Mouse (Mus musculus) skeletal muscle tissue, adult 2 months (tissue): ENCODE measurements at regions not wholly inside any gene's neighbourhood (a gene's known extent, or its start where the extent isn't known, plus 50 kb on each side); places are given as distances from the start of the nearest gene placed in this dataset.

Experiments
- DNase-seq: peaks from one replicate; pipeline ENCODE4 v3.0.0-alpha.2; 2012; ENCODE audit warnings: low read depth, low spot score

DNA sequence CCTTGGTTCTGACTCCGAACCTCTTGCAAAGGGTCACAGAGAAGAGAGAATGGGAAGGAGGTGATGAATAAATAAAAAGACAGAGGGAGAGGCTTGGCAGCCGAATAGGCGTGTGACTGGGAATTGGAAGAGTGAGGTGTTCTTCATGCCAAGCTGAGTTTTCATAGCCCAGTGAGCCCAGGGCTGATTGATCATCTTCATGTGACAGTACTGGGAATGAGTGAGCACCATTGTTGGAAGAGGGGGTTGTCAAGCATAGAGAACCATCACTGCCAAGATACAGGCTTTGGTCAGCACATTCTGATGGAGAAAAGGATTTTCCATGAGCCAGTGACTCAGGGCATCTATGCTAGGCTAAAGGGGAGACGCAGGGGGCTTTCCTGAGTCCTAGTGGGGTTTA, 163.0 kb downstream of the Slc30a10 start:
- DNase-seq: peak; percentile 36

DNA sequence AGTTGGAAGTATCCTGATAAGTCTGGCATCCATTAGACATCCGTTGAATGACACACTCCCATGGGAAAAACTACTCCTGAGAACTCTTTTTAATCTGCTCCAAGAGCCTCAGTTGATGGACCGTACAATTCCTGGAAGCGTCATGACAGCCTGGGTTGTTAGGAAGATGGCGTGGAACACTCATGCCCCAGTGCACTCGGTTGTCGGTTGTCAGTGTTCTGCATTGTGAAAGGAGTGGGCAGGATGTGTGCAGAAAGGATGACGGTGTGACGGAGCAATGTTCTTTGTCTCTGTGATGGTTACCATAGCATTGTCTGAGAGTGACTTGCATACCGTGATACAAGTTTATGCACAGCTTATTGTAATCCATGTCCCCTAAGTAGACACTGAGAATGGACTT, 164.4 kb downstream of the Slc30a10 start:
- DNase-seq: no peak

DNA sequence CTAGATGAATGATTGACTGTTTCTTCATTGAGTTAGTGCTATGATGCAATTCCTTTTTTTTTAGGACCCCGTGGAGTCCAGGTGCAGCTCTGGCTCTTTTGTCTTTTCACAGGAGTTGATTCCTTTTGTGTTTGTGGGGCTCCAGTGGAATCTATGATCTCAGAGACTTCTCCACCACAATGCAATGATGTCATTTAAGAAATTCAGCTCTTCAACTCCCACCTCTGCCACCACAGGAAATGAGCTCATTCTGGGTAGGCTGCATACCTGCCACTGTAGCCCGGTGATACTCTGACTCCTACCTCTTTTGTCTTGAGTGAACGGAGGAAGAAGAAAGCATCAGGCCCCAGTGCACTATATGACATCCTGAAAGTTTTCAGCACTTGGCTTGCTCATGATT, 173.8 kb downstream of the Slc30a10 start:
- DNase-seq: no peak

DNA sequence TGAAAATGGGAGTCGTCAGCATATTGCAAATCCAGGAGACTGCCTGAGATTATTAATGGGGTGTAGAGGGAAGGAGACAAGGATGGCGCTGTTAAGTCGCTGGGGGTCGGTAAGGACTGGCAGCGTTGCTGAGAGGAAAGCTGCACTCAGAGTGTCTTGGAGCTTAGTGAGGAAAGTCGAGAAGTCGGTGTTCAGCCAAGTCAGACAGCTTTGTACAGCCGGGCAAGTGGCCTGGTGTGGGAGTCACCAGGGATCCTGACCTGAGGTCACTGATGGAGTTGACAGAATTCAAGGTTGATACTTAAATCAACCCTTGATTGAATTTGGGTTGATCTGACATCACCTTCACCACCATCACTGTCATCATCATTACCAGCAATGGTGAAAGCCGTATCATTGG, 175.3 kb downstream of the Slc30a10 start:
- DNase-seq: peak; percentile 26

DNA sequence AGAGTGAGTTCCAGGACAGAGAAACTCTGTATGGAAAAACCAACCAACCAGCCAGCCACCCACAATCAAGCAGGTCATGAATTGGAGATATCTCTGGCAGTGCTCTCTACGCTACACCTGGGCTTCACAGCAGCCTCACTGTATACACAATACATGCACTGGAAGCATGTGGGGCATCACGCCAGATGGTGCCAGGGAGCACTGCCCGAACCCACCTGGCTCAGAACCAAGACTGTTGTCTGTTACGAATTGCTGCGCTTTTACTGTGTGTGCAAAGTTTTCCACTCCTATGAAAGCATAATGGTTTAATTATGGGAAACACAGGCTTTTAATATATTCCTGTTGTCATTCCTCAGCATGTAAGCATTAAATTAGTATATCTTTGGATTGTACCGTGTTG, 184.0 kb downstream of the Slc30a10 start:
- no peak for DNase-seq

DNA sequence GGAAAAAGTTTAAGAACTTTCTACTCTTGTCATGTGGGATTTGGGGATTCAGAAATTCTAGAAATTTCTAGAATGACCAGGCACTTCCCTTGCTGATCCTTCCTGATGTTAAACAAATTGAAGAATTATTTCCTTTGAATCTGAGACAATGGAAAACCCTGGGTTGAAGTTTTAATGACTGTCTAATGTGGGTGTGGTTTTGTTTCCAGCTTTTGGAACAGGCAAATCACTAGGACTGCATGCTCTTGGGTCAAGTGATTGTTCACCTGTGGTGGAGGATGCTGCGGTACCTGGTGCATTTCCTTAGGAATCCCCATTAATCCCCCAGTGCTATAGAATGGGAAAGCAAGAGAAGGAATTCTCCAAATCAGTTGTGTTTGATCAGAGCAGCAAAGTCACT, 184.8 kb downstream of the Slc30a10 start:
- DNase-seq: no peak

DNA sequence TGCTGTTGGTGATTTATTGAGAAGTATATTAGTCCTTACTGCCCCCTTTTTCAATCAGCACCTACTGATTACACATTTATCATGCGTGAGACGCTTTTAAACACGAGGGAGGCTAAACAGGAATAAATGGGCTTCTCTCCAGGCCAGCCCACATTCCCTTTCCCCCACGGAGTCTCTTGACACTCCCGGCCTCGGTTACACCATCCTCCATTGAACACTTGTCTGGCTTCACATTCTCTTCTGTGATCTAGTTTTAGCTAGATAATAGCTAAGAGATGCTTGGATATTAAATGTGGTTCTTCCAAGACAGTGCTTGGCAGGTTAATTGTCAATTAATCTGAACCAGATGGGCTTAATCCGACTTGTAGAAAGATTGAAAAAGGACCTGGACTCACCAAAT, 189.4 kb downstream of the Slc30a10 start:
- DNase-seq: peak; percentile 63

DNA sequence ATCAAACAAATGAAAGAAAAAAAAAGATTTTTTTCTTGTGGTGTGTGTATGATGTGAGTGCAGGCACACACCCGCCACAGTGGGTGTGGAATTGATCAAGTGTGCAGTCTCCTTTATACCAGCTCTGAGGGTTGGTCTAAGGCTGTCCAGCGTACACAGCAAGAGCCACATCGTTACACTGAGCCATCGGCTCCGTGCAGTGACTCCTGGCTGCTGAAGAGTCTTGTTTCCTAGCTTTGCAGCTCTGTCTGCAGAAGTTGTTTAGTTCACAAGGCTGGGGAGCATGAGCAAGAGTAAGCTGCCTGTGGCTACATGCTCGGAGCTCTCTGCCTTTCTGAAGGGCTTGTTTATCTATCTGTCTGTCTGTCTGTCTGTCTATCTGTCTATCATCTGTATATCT, 193.5 kb downstream of the Slc30a10 start:
- DNase-seq: no peak

DNA sequence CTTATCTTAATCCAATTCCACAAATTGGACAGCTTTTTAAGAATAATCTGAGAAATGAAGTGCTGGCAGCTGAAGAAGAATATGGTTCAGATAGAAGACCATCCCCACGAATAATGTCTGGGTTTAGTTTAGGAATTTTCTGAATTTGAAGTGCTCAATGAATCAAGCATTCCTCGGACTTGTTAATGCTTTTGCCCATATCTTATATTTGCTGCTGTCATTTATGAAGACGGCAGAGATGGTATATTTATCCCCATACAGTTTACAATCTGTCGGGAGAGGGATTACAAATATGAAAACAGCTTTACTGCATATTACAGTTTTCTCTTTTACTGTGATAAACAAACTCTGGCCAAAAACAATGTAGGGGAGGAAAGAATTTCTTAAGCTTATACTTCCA, 194.3 kb downstream of the Slc30a10 start:
- no peak for DNase-seq

DNA sequence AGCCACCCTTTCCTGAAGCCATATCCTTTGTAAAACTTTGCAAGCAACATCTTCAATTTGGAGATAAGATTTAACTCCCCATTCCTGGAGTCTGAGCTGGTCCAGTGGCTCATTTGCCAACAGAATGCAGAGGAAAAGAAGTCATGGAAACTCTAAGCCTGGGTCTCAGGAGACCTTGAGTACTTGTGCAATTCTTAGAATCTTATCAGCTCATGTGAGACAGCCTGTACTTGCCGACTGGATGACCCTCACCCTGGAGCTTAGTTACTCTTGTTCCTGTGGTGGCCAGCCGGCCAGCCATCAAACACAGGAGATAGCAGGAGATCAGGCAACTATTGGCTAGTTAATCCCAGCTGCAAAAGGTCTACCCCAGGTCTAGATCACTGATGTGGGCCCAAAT, 196.3 kb downstream of the Slc30a10 start:
- DNase-seq: peak; percentile 36

DNA sequence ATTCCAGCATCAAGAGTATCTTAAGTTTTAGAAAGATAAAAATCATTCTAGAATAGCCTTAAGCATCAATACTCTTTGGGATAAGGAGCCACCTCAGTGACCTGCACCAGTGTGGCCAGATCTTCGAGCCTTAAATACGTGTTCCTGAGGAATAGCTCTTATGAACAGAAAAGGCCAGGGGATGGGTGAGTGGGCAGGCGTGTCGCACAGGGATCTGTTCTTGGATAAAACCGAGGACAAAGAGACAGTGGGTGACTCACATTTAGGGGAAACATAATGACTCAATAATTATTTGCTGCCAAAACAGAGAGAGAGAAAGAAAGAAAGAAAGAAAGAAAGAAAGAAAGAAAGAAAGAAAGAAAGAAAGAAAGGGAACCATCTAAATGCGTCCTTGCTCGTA, 200.4 kb downstream of the Slc30a10 start:
- DNase-seq: no peak

DNA sequence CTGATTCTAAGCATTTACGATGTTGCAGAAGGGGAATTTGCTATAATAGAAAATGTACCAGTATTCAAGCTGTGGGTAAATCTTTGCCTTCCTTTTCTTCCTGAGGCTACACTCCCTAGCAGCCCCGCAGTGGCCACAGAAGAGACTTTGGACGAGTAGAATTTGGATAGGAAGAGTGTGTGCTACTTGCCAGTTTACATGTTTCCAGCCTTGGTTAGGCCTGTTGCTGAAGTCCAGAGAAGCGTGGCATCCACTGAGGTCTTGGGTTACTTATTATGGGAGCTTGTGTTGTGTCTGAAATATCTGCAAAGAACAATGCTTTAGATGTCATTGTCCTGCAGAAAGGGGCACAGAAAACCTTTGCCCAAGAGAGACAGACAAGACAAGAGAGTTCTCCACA, 200.8 kb downstream of the Slc30a10 start:
- DNase-seq: no peak

DNA sequence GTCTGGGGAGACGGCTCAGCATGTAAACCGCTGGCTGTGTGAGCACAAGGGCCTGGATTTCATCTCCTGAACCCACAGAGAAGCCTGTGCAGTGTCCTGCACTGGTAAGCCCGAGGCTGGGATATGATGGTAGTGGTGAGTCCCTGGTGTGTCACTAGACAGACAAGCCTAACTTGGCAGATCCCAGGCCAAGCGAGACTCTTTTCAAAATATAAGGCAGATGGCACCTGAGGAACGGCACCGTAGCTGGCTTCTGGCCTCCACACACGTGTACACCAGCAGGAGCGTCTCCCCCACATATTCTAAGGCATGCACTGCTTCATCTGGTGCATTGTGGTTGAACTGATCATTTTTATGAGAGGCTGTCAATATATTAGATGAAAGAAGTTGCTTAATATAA, 202.6 kb downstream of the Slc30a10 start:
- DNase-seq: no peak

DNA sequence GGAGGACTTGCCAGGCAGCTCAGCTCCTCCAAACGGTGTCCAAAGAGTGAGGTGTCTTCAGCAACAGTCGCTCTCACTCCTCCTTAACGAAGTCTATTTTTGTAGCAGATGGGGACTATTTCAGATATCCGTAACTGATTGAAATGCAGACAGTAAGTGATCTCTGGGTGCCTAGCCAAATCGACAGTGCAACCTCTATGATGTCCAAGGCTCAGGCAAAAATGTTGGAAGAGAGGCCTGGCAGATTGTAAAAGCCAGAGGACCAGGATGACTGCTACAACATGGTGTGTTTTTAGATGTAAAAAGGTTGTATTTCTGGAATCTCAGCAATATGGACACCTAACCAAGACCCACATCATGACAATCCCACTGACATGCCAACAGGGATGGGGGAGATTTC, 204.8 kb downstream of the Slc30a10 start:
- DNase-seq: no peak

DNA sequence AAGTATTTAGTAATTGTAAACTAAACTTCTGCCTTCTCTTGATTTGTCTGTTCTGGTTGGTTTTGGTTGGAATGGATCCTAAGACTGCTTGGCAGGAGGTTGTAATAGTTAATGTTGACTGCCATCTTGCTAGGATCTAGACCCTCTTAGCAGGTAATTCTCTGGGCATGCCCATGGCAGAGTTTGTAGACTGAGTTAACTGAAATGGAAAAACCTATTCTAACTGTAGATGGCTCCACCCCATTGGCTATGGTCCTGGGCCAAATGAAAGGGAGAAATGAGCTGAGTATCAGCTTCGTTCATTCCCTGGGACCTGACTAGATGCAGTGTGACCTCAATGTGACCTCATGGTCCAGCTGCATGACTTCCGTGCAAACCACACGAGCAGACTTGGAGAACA, 207.7 kb downstream of the Slc30a10 start:
- DNase-seq: no peak

DNA sequence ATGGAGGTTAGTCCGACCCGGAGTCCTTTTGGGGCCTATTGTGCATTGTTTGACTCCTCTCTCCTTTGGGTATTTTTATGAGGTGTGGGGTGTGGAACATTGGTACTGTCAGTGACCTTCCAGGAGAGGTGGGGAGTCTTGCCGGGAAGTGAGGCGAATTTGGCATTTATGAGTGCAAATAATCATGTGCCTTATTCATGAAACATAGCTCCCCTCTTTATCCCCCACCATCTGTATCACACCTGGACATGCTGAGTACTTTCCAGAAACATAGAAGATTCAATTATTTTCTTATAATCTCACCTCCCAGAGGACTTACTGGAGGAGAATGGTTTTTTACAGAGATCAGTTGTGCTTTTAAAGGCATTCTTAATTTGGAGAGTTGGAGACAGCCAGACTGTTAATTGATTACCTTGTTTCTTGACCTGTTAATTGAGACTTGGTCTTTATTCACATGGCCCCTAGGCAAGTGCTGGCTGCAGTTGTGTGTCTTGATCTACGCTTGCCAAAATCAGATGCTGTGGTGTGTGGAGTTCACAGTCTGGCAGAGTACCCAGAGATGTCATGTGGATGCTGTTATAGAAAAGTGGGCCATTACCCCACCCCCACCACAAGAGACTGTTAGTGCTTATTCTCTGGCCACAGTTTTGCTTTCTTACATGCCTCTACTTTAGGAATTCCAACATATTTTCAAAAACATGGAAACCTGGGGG, 215.5 kb downstream of the Slc30a10 start:
- DNase-seq: no peak

DNA sequence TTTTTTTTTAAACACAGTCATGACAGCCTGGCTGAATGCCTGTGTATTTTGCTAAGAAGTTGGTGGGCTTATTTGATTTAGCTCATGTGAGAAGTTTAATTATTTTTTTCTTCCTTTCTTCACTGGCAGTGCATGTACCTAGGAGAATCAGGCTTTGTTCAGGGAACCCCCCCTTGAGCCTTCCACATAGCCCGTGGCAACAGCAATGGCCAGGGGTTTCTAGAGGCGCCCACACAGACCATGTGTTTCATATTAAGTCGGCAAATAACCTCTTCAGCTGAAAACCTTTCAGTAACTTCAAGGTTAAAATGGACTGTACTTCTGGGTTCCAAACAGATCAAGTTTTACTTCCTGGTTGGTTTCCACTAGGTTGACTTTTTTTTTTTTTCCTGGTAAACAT, 218.3 kb downstream of the Slc30a10 start:
- DNase-seq: no peak

DNA sequence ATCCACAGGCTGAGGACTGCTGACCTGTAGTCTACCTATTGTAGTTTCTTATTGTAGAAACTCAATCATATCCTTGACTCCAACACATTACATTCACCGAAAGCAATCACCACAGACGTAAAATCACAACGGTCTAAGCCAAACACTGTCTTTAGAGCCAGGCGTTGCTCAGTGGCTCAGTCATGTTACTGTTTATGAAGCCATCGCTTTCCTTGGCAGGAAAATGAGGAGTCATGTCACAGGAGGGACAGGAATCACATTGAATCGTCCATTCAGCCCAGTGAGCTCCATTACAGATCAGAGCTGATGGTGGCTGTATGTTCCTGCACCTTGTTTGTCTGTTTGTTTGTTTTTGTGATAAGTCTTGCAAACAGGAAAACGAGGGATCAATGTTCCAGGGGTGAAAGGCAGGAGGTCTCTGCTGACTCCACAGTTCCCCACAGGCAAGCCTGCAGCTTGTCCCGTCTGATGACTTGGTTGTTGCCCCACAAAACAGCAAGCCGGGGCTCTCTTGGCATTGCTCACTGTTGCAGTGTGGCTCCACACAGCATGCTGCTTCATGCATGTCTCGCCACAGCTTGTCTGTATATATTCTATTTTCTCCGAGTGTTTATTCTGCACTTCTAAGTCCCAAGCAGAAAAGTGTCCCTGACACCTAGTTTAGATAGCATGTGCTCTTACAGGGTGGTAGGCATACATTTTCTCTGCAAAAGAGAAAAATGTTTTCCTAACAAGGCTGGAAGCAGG, 221.2 kb downstream of the Slc30a10 start:
- no peak for DNase-seq

DNA sequence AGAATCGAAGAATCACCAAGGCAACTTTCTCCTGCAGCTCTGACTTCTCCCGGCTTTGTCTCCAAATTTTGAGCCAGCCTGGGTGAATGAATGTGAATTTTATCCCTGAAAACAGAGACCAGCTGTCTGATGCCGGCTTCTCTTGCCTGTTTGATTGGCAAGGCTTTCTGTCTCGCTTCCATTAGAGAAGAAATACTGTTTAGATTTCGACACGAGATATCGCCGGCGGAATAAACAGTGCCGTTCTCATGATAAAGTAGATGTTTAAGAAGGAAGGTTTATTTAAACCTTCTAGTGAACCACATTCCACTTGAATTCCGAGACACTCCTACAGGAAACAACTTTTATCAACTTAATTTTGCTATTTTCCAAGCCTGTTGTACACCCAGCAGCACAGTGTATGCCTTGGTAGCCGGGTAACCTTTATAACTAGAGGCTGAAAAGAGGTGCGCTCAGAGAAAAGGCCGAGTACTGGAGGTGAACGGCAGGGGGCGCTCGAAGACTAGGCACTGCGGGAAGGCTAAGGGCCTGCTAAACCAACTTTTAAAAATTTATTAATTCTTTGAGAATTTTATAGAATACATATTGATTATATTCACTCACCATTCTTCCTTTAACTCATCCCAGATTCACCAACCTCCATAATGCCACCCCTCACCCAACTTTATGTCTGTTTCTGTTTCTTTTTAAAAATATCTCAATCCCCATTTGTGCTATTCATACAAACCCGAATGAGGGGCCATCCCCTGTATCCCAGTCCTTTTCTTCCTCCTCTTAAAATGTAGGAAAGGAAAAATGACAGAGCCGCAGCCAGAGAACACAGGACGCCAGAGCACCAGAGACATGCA, 227.2 kb downstream of the Slc30a10 start:
- DNase-seq: peak; percentile 54

DNA sequence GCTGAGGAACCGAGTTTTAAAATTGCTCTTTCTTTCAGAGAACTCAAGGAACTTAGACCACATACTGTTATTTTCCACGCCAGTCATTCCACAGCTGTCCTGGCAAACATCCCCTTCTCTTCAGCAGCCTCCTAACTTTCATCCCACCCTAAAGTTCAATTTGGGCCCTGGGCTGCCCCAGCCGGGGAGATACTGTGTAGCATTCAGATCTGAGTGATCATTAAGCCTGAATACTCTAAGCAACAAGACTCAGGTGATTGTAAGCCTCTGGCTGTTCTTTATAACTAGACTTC, 227.8 kb downstream of the Slc30a10 start:
- DNase-seq: peak; percentile 36

DNA sequence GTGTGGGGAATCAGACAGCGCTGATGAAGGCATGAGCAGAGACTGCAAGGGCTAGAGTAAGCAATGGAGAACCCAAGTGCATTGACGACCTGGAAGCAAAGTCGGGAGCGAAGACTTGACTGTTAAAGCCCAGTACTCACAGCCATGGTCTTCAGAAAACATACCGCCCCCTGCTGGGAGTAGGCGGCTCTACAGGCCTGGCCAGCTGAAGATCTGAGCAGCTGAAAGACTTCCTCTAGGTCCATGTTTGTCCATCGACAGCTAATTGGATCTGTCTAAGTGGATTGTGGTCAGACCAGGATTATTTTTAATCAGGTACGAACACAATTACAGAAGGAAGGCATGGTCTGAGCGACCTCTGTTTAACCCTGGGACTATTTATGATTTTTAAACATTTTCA, 230.0 kb downstream of the Slc30a10 start:
- DNase-seq: no peak

DNA sequence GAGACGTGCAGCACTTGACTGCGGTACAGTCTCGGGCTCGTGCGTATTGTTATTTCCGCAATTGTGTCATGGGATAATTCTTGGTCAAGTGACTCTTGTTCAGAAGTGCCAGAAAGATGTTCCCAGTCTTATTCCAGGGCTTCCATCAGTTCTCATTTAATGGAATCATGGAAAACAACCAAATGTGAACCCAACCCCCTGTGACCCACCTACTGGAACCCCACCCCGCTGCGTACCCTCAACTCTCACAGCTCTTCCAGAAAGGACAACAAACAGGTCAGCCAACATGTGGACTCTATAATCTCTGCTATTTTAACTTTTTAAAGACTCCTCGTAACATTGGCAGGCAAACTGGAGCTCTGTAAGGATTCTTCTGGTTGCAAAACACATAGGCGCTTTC, 233.9 kb downstream of the Slc30a10 start:
- peak; percentile 71 for DNase-seq

DNA sequence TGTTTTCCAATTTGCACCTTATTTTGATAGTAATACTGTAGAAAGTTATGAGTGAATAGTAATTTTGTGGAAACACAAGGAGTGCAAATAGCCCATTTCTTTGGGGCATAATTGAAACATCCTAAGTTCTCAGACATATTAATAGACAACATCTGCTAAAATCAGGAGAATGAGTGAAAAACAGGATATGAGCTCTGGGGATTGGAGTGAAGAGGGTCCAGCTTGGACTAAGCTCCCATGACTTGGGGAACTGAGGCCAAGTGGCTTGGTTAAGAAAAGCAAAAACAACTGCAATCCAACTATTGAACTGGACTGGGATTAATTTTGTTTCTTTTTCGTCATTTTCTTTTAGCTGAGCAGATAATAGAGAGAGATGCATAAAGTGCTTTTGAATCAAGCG, 240.7 kb downstream of the Slc30a10 start:
- peak; percentile 50 for DNase-seq
